Mouse (Mus musculus) forebrain, embryonic 13.5 days (tissue): ENCODE results near the gene Spink8. TPM values are rescaled to one million over a fixed set of nuclear protein-coding genes. Genes with fewer than 3 reads are reported as not detected.

Experiments
- ATAC-seq: fragments of 200-750 bp; cut with Nextera tagmentation; 2 replicates; pipeline ENCODE4 v1.8.0; 2017
- H3K27ac ChIP-seq: fragments of 300-500 bp; sonication (generic); 2 replicates; pipeline ENCODE4 v1.5.1; 2015; ENCODE audit warnings: inconsistent platforms, mild to moderate bottlenecking, moderate library complexity
- H3K27me3 ChIP-seq: fragments of 300-500 bp; sonication (generic); 2 replicates; pipeline ENCODE4 v1.6.1; 2015; ENCODE audit warnings: mild to moderate bottlenecking, inconsistent platforms
- H3K36me3 ChIP-seq: fragments of 300-500 bp; sonication (generic); 2 replicates; pipeline ENCODE4 v1.6.1; 2015; ENCODE audit warnings: mild to moderate bottlenecking, inconsistent platforms; ENCODE audit not compliant: poor library complexity, severe bottlenecking
- H3K4me1 ChIP-seq: fragments of 300-500 bp; sonication (generic); 2 replicates; pipeline ENCODE4 v1.6.1; 2015; ENCODE audit warnings: inconsistent platforms
- H3K4me2 ChIP-seq: fragments of 300-500 bp; sonication (generic); 2 replicates; pipeline ENCODE4 v1.6.1; 2015; ENCODE audit warnings: inconsistent platforms, mild to moderate bottlenecking, moderate library complexity
- H3K4me3 ChIP-seq: fragments of 300-500 bp; sonication (generic); 2 replicates; pipeline ENCODE4 v1.5.1; 2015; ENCODE audit warnings: mild to moderate bottlenecking, inconsistent platforms
- H3K9ac ChIP-seq: fragments of 300-500 bp; sonication (generic); 2 replicates; pipeline ENCODE4 v1.6.1; 2015; ENCODE audit warnings: mild to moderate bottlenecking, inconsistent platforms
- H3K9me3 ChIP-seq: fragments of 300-500 bp; sonication (generic); replicated peaks from 2 replicates; pipeline ENCODE4 v1.6.1; 2016; ENCODE audit warnings: inconsistent platforms
- WGBS: fragments of 180-500 bp; shearing (Covaris S2); methylation state at CpG from one replicate; pipeline ENCODE4 v1.1.7; 2015; 5-methylcytosine and 5-hydroxymethylcytosine counted together
- polyA plus RNA-seq: library from polyadenylated mRNA; unstranded; fragments of >200 nt; fragmentation: Nextera tagmentation; extraction: Ambion mirVana; gene quantifications from 2 replicates; pipeline ENCODE4 v1.2.1, GENCODE M21; 2015

Gene Spink8
- polyA plus RNA-seq, 1 experiment from 2014 or later = not detected

- 73% methylated on average over 5 of the region's 5 CpGs for WGBS
Observed at GRCm38 (mm10) chr9:109826181-109826580, 14.1 kb downstream of the Spink8 start.

DNA sequence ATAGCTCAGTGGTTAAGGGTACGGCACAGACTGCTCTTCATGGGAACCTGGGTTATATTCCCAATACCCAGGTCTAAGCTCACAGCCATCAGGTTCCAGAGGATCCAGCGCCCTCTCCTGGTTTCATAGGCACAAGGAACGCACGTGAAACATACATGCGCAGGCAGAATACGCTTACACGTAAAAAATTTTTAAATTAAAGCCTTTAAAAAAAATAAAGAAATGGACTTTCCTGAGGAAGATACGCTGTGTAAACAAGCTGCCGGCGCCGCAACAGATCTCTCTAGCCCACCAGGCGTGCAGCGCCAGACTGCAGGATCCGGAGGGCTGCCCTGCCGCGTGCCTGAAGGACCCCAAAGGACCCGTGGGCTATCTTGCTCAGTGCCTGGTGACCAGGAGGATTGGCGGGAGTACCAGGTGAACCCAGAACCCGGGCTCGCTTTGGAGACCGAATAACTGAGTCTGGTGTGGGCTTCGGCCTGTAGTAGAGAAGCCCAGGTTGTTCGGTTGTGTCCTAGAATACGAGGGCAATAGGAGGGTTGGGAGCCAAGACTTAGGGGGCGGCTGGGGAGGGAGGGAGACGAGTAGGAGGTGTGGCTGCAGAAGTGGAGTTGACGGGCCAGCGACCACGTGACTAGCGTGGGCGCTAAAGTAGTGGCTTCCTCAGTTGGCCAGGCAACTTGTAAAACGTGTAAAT, 20.5 kb downstream of the Spink8 start, which contains the start of gene Nme6:
Gene Nme6 (plus strand): TSS at position 359 of the 697 bp plus-strand sequence.
- H3K4me2 ChIP-seq = peak within 1 kb of the TSS; percentile 89
- peak; percentile 98 for ATAC-seq
- under 1% methylated on average over 32 of the region's 32 CpGs for WGBS
- peak within 1 kb of the TSS; percentile 57 for H3K27ac ChIP-seq
- H3K9me3 ChIP-seq = no peaks in the 10 kb centered on the region
- peaks cover 26% of the 10 kb centered on the region for H3K36me3 ChIP-seq
- H3K9ac ChIP-seq = peak within 1 kb of the TSS; percentile 73
- H3K4me1 ChIP-seq = peaks cover 14% of the 10 kb centered on the region
- H3K27me3 ChIP-seq = no peaks in the 10 kb centered on the region
- H3K4me3 ChIP-seq = peak within 1 kb of the TSS; percentile 62

More at GRCm38 (mm10) chr9:109826181-109826580, 14.1 kb downstream of the Spink8 start:
- Histone ChIP-seq H3K4me2 (no peak overlapping the region), H3K9ac (no peak overlapping the region), H3K36me3 (peaks cover 7% of the 10 kb centered on the region; the same call in 1 of the 2 replicates), H3K4me1 (no peaks in the 10 kb centered on the region), H3K27me3 (no peaks in the 10 kb centered on the region), H3K4me3 (no peak overlapping the region), H3K9me3 (no peaks in the 10 kb centered on the region), H3K27ac (no peak overlapping the region)
- no peak for ATAC-seq

- peaks cover 31% of the 10 kb centered on the region for H3K36me3 ChIP-seq
- peak; percentile 60 for ATAC-seq
- H3K27me3 ChIP-seq = no peaks in the 10 kb centered on the region
- peak overlapping the region; percentile 73 for H3K9ac ChIP-seq
- peak overlapping the region; percentile 89 for H3K4me2 ChIP-seq
- H3K4me3 ChIP-seq = peak overlapping the region; percentile 62
- no peak overlapping the region for H3K27ac ChIP-seq
- no peaks in the 10 kb centered on the region for H3K9me3 ChIP-seq
- WGBS = 10% methylated on average over 6 of the region's 6 CpGs
- peaks cover 14% of the 10 kb centered on the region for H3K4me1 ChIP-seq
Observed at GRCm38 (mm10) chr9:109833088-109833412, 21.0 kb downstream of the Spink8 start.

- no peaks in the 10 kb centered on the region for H3K9me3 ChIP-seq
- peaks cover 7% of the 10 kb centered on the region for H3K36me3 ChIP-seq
- no peak within 1 kb of the TSS for H3K4me2 ChIP-seq
- H3K27me3 ChIP-seq = no peaks in the 10 kb centered on the region
- H3K4me3 ChIP-seq = no peak within 1 kb of the TSS
- no peak within 1 kb of the TSS for H3K9ac ChIP-seq
- no peaks in the 10 kb centered on the region for H3K4me1 ChIP-seq
- WGBS = 76% methylated on average over 6 of the region's 6 CpGs
- ATAC-seq = no peak
- no peak within 1 kb of the TSS for H3K27ac ChIP-seq
Observed at GRCm38 (mm10) chr9:109849312-109849758, 37.3 kb downstream of the Spink8 start, which contains the start of gene Camp. Camp (minus strand) TSS chr9:109849617.

DNA sequence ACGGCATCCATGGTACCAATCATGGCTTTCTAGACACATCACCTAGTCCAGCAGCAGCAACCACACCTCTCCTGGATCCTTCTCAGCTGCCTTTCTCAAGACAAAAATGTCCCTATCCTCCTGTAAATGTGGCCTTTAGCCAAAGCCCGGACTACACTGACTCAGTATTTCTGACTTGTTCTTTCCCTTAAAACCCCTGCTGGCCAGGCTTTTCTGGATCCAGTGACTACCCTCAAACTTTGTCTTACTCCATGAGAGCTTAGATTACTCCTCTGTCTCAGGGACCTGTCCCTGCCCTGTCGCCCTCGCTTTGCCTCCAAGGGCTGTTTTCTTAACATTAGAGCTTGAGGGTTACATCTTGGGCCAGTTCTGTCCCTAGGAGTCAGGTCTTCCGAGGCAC, 38.0 kb downstream of the Spink8 start:
- peaks cover 5% of the 10 kb centered on the region for H3K36me3 ChIP-seq
- H3K4me3 ChIP-seq = no peak overlapping the region
- no peaks in the 10 kb centered on the region for H3K4me1 ChIP-seq
- H3K9me3 ChIP-seq = no peaks in the 10 kb centered on the region
- ATAC-seq = no peak
- WGBS = 85% methylated on average over 5 of the region's 5 CpGs
- no peak overlapping the region for H3K4me2 ChIP-seq
- H3K27ac ChIP-seq = no peak overlapping the region
- no peak overlapping the region for H3K9ac ChIP-seq
- H3K27me3 ChIP-seq = no peaks in the 10 kb centered on the region

DNA sequence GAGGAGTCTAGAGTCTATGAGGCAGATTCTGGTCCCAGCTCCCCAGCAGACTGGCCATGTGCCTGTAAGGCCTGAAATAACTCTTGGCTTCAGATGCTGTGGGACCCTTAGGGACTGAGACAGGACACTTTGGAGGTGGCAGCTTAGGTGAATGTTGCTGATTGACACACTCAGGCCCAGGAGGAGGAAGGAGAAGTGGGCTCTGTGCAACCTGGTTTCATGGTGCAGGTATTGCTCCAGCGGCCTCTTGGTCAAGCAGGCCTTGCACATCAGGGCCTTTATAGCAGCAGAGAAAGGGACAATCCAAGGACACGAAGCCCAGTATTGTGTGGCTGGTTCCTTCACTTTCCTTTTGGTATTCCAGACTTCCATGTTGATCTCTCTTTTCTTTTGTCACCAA, 42.3 kb downstream of the Spink8 start:
- Histone ChIP-seq H3K36me3 (no peaks in the 10 kb centered on the region), H3K27ac (no peak overlapping the region), H3K27me3 (no peaks in the 10 kb centered on the region), H3K9me3 (no peaks in the 10 kb centered on the region), H3K4me3 (no peak overlapping the region), H3K4me1 (no peaks in the 10 kb centered on the region), H3K9ac (no peak overlapping the region), H3K4me2 (no peak overlapping the region)
- no peak for ATAC-seq
- 87% methylated on average over 2 of the region's 2 CpGs for WGBS

DNA sequence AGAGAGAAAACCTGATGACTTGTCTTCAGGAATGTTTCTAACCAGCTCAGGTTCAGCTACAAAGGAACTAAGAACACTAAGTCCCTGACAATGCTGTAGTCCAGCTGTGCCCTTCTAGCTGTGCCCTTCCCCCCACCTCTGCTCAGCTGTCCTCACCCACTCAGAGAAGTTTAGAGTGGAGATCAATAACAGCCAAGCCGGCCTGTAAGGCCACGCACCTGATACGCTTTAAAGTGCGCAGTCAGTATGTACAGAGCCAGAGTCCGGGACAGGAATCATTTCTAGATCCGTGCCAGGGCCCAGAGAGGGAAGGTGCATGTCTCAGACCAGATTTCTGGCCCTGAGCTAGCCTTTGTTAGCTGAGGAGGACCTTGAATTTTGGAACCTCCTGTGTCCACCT, 43.9 kb downstream of the Spink8 start:
- Histone ChIP-seq H3K27ac (no peak overlapping the region), H3K4me1 (no peaks in the 10 kb centered on the region), H3K36me3 (no peaks in the 10 kb centered on the region), H3K9me3 (no peaks in the 10 kb centered on the region), H3K4me3 (no peak overlapping the region), H3K4me2 (no peak overlapping the region), H3K27me3 (no peaks in the 10 kb centered on the region), H3K9ac (no peak overlapping the region)
- no peak for ATAC-seq
- 79% methylated on average over 6 of the region's 6 CpGs for WGBS

DNA sequence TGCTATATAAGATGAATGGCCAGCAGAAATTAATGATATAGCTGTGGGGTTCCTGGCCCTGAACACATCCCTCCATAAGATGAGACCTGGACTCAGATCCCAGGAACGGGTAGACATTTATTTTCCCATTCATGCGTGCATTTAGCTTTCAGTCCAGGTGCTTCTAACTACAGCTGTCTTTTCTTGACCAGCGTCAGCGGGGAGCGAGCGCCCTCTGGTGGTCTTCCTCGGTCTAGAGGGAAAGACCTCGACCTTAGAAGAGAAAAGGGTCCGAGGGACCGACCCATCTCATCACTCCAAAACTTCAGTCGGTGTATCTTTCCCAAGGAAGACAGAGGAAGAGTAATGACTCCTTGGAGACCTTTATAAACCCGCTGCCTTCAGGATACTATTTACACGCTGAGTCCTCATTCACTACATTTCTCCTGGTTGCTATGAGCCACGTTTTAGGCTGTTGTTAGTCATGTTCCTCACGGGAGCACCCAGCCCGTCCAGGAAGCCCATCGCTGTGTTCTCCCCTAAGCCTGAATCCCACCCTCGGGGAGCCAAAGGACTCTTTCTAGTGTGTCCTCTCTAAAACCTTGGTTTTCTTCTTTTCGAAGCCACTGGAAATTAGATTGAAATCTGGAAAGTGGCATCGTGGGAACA, 50.4 kb downstream of the Spink8 start:
- Histone ChIP-seq H3K27me3 (0 out of 2 replicates have a peak, but pooled peaks cover 2% of the 10 kb centered on the region), H3K36me3 (no peaks in the 10 kb centered on the region), H3K27ac (no peak overlapping the region), H3K4me3 (no peak overlapping the region), H3K9me3 (no peaks in the 10 kb centered on the region), H3K9ac (no peak overlapping the region), H3K4me1 (no peaks in the 10 kb centered on the region), H3K4me2 (peak overlapping the region; percentile 39)
- WGBS = 18% methylated on average over 20 of the region's 20 CpGs
- peak; percentile 45 for ATAC-seq

GRCm38 (mm10) chr9:109863085-109863484, 51.0 kb downstream of the Spink8 start:
- Histone ChIP-seq H3K9me3 (no peaks in the 10 kb centered on the region), H3K4me3 (no peak overlapping the region), H3K4me1 (no peaks in the 10 kb centered on the region), H3K36me3 (no peaks in the 10 kb centered on the region), H3K27me3 (0 out of 2 replicates have a peak, but pooled peaks cover 2% of the 10 kb centered on the region), H3K9ac (no peak overlapping the region), H3K27ac (no peak overlapping the region), H3K4me2 (no peak overlapping the region)
- 45% methylated on average over 3 of the region's 3 CpGs for WGBS
- ATAC-seq = no peak

- H3K4me2 ChIP-seq = no peak overlapping the region
- H3K4me3 ChIP-seq = no peak overlapping the region
- H3K27ac ChIP-seq = no peak overlapping the region
- WGBS = 82% methylated on average over 2 of the region's 2 CpGs
- H3K27me3 ChIP-seq = 0 out of 2 replicates have a peak, but pooled peaks cover 2% of the 10 kb centered on the region
- H3K36me3 ChIP-seq = no peaks in the 10 kb centered on the region
- no peaks in the 10 kb centered on the region for H3K4me1 ChIP-seq
- no peaks in the 10 kb centered on the region for H3K9me3 ChIP-seq
- no peak for ATAC-seq
- H3K9ac ChIP-seq = no peak overlapping the region
Observed at GRCm38 (mm10) chr9:109866218-109866617, 54.1 kb downstream of the Spink8 start.

GRCm38 (mm10) chr9:109870983-109871572, 59.0 kb downstream of the Spink8 start:
- H3K4me2 ChIP-seq = no peak overlapping the region
- no peaks in the 10 kb centered on the region for H3K9me3 ChIP-seq
- H3K36me3 ChIP-seq = no peaks in the 10 kb centered on the region
- WGBS = 51% methylated on average over 6 of the region's 6 CpGs
- no peak overlapping the region for H3K9ac ChIP-seq
- ATAC-seq = no peak
- H3K27me3 ChIP-seq = no peaks in the 10 kb centered on the region
- H3K4me3 ChIP-seq = no peak overlapping the region
- no peak overlapping the region for H3K27ac ChIP-seq
- H3K4me1 ChIP-seq = no peaks in the 10 kb centered on the region
